Mouse (Mus musculus) bone marrow, adult 2 months (tissue): ENCODE measurements around the gene Ggact. TPM values are rescaled to one million over a fixed set of nuclear protein-coding genes. Genes with fewer than 3 reads are reported as not detected.

Source experiments
- H3K27ac ChIP-seq: fragments of 200-500 bp; 2 replicates; pipeline ENCODE4 v1.5.1; 2012; ENCODE audit warnings: low read depth, mild to moderate bottlenecking, control low read depth, inconsistent platforms, low read length; ENCODE audit not compliant: control insufficient read depth, poor library complexity, insufficient read depth
- H3K4me1 ChIP-seq: fragments of 200-500 bp; 2 replicates; pipeline ENCODE4 v1.6.1; 2011; ENCODE audit warnings: low read length; ENCODE audit not compliant: control insufficient read depth, insufficient read depth
- H3K4me3 ChIP-seq: fragments of 200-500 bp; replicated peaks from 2 replicates; pipeline ENCODE3; 2011; ENCODE audit warnings: mild to moderate bottlenecking, low read depth, low read length, control low read depth; ENCODE audit not compliant: control insufficient read depth
- CTCF ChIP-seq: fragments of 200-500 bp; IDR thresholded peaks from 2 replicates; pipeline ENCODE4 v1.5.1; 2011; ENCODE audit warnings: low read length, control low read depth; ENCODE audit not compliant: control insufficient read depth, insufficient read depth
- POLR2A ChIP-seq: fragments of 200-500 bp; IDR thresholded peaks from 2 replicates; pipeline ENCODE4 v1.6.1; 2011; ENCODE audit warnings: low read depth, mild to moderate bottlenecking, control low read depth, low read length, borderline replicate concordance; ENCODE audit not compliant: control insufficient read depth
- WGBS: fragments of 180-500 bp; shearing (Covaris S2); methylation state at CpG from one replicate; pipeline ENCODE4 v1.1.7; 2018; 5-methylcytosine and 5-hydroxymethylcytosine counted together
- polyA plus RNA-seq: library from polyadenylated mRNA; stranded (reverse); fragments of >200 nt; gene quantifications from 2 replicates; pipeline ENCODE4 v1.2.4, GENCODE M21; 2011; ENCODE audit warnings: low replicate concordance; ENCODE audit not compliant: missing spikeins, insufficient read depth, insufficient read length

The Ggact gene
- polyA plus RNA-seq, 1 experiment = 15.9 TPM

DNA sequence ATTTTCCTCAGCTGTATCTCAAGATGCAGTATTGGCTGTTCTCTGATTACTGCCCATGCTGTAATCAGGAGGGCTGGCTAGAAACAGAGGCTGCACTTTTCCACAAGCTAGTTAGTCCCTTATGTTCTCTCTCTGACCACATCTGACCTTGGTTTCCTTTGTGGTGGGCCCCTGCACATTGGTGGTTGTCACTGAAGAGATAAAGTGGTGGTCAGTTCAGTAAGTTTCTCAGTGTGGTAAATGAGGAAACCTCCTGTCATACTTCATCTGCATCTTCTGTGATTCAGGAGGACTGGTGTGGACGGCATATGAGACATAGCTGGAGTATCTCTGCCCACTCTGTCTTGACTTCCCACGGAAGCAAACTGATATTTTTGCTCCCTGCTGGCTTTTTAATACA is 125.4 kb downstream of the Ggact start:
- WGBS = 13% methylated on average over 2 of the region's 2 CpGs
- no peak overlapping the region for H3K4me3 ChIP-seq
- TF ChIP-seq POLR2A (no peak), CTCF (no peak)
- H3K4me1 ChIP-seq = no peaks in the 10 kb centered on the region
- H3K27ac ChIP-seq = no peak overlapping the region

DNA sequence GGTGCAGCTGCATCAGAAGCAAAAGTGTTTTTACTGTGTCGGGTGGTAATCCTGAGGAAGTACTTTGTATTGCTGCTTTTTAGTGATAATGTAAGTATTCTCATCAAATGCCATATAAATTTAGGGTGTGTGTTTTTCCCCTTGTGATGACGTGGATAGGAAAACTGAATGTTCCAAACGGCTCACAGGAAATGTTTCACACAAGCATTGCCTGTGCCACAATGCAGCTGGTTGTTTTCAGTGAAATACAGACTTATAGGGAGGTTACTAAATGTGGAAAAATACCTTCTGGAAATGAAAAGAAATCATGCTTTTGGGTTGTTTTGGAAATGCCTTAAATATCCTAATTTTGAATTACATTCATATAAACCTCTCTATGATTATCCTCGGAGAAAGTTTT is 128.9 kb downstream of the Ggact start:
- TF ChIP-seq CTCF (no peak), POLR2A (no peak)
- WGBS = 31% methylated on average over 4 of the region's 4 CpGs
- no peak overlapping the region for H3K4me3 ChIP-seq

DNA sequence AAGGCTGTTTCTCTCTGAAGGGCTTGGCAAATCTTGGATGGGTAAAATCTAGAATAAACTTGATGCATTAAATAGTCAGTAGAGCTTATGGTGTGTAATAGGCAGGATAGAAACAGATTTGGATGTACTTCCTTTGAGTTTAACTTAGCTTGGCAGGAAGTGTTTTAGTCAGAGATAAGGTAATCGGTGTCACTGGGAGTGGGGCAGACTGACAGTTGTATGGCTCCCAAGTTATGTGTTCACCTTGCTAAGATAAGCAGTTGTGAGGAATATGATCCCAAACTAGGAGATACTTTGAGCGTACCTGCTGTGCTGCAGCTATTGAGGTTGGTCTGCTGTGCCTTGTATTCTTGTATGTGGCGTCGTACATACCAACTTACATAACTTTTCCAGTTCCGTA is 147.1 kb downstream of the Ggact start:
- no peaks in the 10 kb centered on the region for H3K4me1 ChIP-seq
- TF ChIP-seq CTCF = no peak
- no peak for TF ChIP-seq POLR2A
- 71% methylated on average over 5 of the region's 5 CpGs for WGBS
- H3K27ac ChIP-seq = no peak overlapping the region
- H3K4me3 ChIP-seq = no peak overlapping the region

More for the DNA sequence above, 128.9 kb downstream of the Ggact start:
- Histone ChIP-seq H3K4me1 (no peaks in the 10 kb centered on the region), H3K27ac (no peak overlapping the region)

Other genes starting within 250 kb of the Ggact start
- gene Tmtc4, start 70.3 kb upstream of the Ggact start, polyA plus RNA-seq = 3.4 TPM in 1 of 2 replicates, not detected in the other